Comparison of ENCODE assay signal across 9 mouse cellular contexts in genomic region chr6:143530372-143531224, GRCm38 (mm10).
A peak's percentile ranks its signal among the peaks of the same experiment; 100 is the strongest.
DNase-seq lines count a peak whose midpoint lies in the region; ATAC-seq and TF ChIP-seq lines count a peak whose summit lies in the region.
"Had no signal": no experiment of that assay in that cellular context is flagged by ENCODE, and none has a peak within 500 bp of the region (broad histone marks: within the 10 kb centered on the region; RNA-seq: fewer than 3 reads in every experiment).

No protein-coding gene starts in this region.

- WGBS in heart, embryonic 10.5 days = 77% methylated on average over 13 of the region's 13 CpGs
- WGBS in limb, embryonic 15.5 days = 22% methylated on average over 13 of the region's 13 CpGs

- TF ChIP-seq POLR2A in embryonic fibroblast, embryonic 13.5 days (IDR thresholded peaks at IDR 0.05; ENCODE audit: low read depth, low read length) = no peak

- H3K9ac ChIP-seq in limb, embryonic 15.5 days = no peak overlapping the region
- H3K9ac ChIP-seq: embryonic facial prominence, embryonic 15.5 days had no signal

- H3K4me1 ChIP-seq in heart, embryonic 10.5 days = peaks cover 4% of the 10 kb centered on the region
- H3K4me1 ChIP-seq in embryonic fibroblast, embryonic 13.5 days (ENCODE audit: control insufficient read depth, insufficient read depth, low read length) = peaks cover 10% of the 10 kb centered on the region; the same call in 1 of the 2 replicates
- H3K4me1 ChIP-seq in limb, embryonic 15.5 days = peaks cover 24% of the 10 kb centered on the region; the same call in 1 of the 2 replicates

- no peak overlapping the region for H3K4me2 ChIP-seq in limb, embryonic 15.5 days
- H3K4me2 ChIP-seq: embryonic facial prominence, embryonic 15.5 days had no signal

- no peaks in the 10 kb centered on the region for H3K79me3 ChIP-seq in C2C12 (ENCODE audit: low read depth)

- no peak overlapping the region for H3K27ac ChIP-seq in heart, embryonic 10.5 days
- H3K27ac ChIP-seq in embryonic fibroblast, embryonic 13.5 days (ENCODE audit: insufficient read depth, low read length) = peak overlapping the region; percentile 29; the same call in 1 of the 2 replicates
- peak overlapping the region; percentile 79 for H3K27ac ChIP-seq in limb, embryonic 15.5 days
- H3K27ac ChIP-seq: embryonic facial prominence, embryonic 15.5 days had no signal

- no peak overlapping the region for H3ac ChIP-seq in C2C12 (ENCODE audit: control insufficient read depth, insufficient read length, low read depth)

- H3K9me3 ChIP-seq in heart, embryonic 10.5 days = no peaks in the 10 kb centered on the region
- H3K9me3 ChIP-seq in limb, embryonic 15.5 days = no peaks in the 10 kb centered on the region
- H3K9me3 ChIP-seq: embryonic facial prominence, embryonic 15.5 days had no signal

- DNase-seq in heart, adult 11 months = peak; percentile 87
- no peak for DNase-seq in heart, embryonic 10.5 days (ENCODE audit: low spot score)
- DNase-seq in cerebellum, postnatal 10 days = no peak
- no peak for DNase-seq in spleen, postnatal 36 days (ENCODE audit: low spot score in 2 of 2)
- no peak for DNase-seq in cerebellum, adult 11-12 months

- H3K27me3 ChIP-seq in heart, embryonic 10.5 days (ENCODE audit: insufficient read depth, poor library complexity, severe bottlenecking) = no peaks in the 10 kb centered on the region
- no peaks in the 10 kb centered on the region for H3K27me3 ChIP-seq in C2C12 (ENCODE audit: control insufficient read depth, insufficient read depth, insufficient read length)
- no peaks in the 10 kb centered on the region for H3K27me3 ChIP-seq in limb, embryonic 15.5 days

- peak; percentile 63 for ATAC-seq in limb, embryonic 15.5 days (ENCODE audit: insufficient number of reproducible peaks, low FRiP score, low TSS enrichment, low read depth)

- no peak overlapping the region for H3K4me3 ChIP-seq in heart, embryonic 10.5 days
- H3K4me3 ChIP-seq in C2C12 (ENCODE audit: insufficient read depth, poor library complexity, severe bottlenecking) = no peak overlapping the region
- no peak overlapping the region for H3K4me3 ChIP-seq in embryonic fibroblast, embryonic 13.5 days (ENCODE audit: insufficient read depth, low read length)
- H3K4me3 ChIP-seq in limb, embryonic 15.5 days = no peak overlapping the region
- H3K4me3 ChIP-seq: embryonic facial prominence, embryonic 15.5 days had no signal

- H3K36me3 ChIP-seq in heart, embryonic 10.5 days = no peaks in the 10 kb centered on the region
- H3K36me3 ChIP-seq in C2C12 (ENCODE audit: control insufficient read depth, insufficient read depth) = no peaks in the 10 kb centered on the region
- no peaks in the 10 kb centered on the region for H3K36me3 ChIP-seq in limb, embryonic 15.5 days
- H3K36me3 ChIP-seq: embryonic facial prominence, embryonic 15.5 days had no signal

- no peak for TF ChIP-seq CTCF in C2C12 (IDR thresholded peaks at IDR 0.05; ENCODE audit: control insufficient read depth, insufficient read depth, insufficient read length)
- TF ChIP-seq CTCF in embryonic fibroblast, embryonic 13.5 days (IDR thresholded peaks at IDR 0.05; ENCODE audit: borderline replicate concordance, insufficient read depth, low read length) = no peak

- H3K79me2 ChIP-seq in C2C12 (ENCODE audit: control insufficient read depth, insufficient read depth) = no peaks in the 10 kb centered on the region

TF ChIP-seq in C2C12, 6 proteins besides CTCF, POLR2A, EP300 and RAD21:
- TF ChIP-seq CEBPB (IDR thresholded peaks at IDR 0.05; ENCODE audit: low read depth) (no peak), MYOD1 (IDR thresholded peaks at IDR 0.05; ENCODE audit: control insufficient read depth, insufficient read length, low read depth) (peak; percentile 20)
